18 mouse cellular contexts compared by ENCODE assay signal in the genomic region with DNA sequence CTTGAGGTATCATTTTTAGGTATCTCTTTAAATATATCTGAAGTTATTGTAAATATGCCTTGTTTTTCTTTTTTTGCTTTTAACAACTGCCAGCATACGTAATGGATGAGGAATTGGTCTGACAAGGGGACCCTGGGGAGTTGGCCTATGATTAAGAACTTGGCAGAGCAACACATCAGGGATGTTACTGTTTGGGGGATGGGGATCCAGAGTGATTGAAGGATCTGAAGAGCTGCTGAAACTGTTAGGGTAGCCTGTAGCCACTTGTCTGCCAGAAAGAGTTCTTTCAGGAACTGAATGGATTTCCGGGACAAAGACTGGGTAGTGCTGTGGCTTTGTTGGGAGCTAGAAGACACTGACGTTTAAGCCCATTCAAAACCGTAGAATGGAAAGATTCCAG. TPM values are rescaled to one million over a fixed set of nuclear protein-coding genes. Genes with fewer than 3 reads are reported as not detected.
DNase-seq lines count a peak whose midpoint lies in the region; ATAC-seq and TF ChIP-seq lines count a peak whose summit lies in the region.
"Had no signal": no experiment of that assay in that cellular context is flagged by ENCODE, and none has a peak within 500 bp of the region (broad histone marks: within the 10 kb centered on the region; RNA-seq: fewer than 3 reads in every experiment).

No protein-coding gene starts in this region.

- no peak overlapping the region for H3K9ac ChIP-seq in hindbrain, postnatal 0 days (replicated peaks; ENCODE audit: low read length)
- no peak overlapping the region for H3K9ac ChIP-seq in hindbrain, embryonic 11.5 days (ENCODE audit: low read depth, low read length)
- H3K9ac ChIP-seq in midbrain, embryonic 11.5 days (ENCODE audit: low read length) = no peak overlapping the region
- H3K9ac ChIP-seq in midbrain, embryonic 14.5 days (replicated peaks; ENCODE audit: low read length) = no peak overlapping the region
- H3K9ac ChIP-seq in liver, embryonic 11.5 days (ENCODE audit: low read depth, low read length) = no peak overlapping the region
- H3K9ac ChIP-seq: embryonic facial prominence, embryonic 15.5 days; forebrain, embryonic 15.5 days; hindbrain, embryonic 13.5 days; liver, embryonic 15.5 days; midbrain, embryonic 15.5 days; neural tube, embryonic 12.5 days had no signal

- H3K27ac ChIP-seq in hindbrain, postnatal 0 days = no peak overlapping the region
- no peak overlapping the region for H3K27ac ChIP-seq in hindbrain, embryonic 11.5 days (ENCODE audit: low read depth, low read length)
- H3K27ac ChIP-seq in midbrain, embryonic 11.5 days (ENCODE audit: low read depth, low read length) = no peak overlapping the region
- H3K27ac ChIP-seq in midbrain, embryonic 14.5 days (replicated peaks; ENCODE audit: low read depth, low read length) = no peak overlapping the region
- H3K27ac ChIP-seq in liver, embryonic 11.5 days (ENCODE audit: low read depth, low read length) = no peak overlapping the region
- H3K27ac ChIP-seq: embryonic facial prominence, embryonic 15.5 days; forebrain, embryonic 15.5 days; hindbrain, embryonic 13.5 days; liver, embryonic 15.5 days; macrophage; midbrain, embryonic 15.5 days; neural tube, embryonic 12.5 days had no signal

- no peaks in the 10 kb centered on the region for H3K4me1 ChIP-seq in hindbrain, postnatal 0 days (ENCODE audit: insufficient read depth, low read length)
- H3K4me1 ChIP-seq in hindbrain, embryonic 11.5 days (replicated peaks; ENCODE audit: control insufficient read depth, insufficient read depth, low read length) = no peaks in the 10 kb centered on the region; the same call in 1 of the 2 replicates
- H3K4me1 ChIP-seq in midbrain, embryonic 11.5 days (ENCODE audit: control insufficient read depth, insufficient read depth, low read length) = peaks cover 3% of the 10 kb centered on the region; the same call in 1 of the 2 replicates
- H3K4me1 ChIP-seq in midbrain, embryonic 14.5 days (ENCODE audit: control insufficient read depth, insufficient read depth, low read length) = no peaks in the 10 kb centered on the region
- no peaks in the 10 kb centered on the region; the same call in 1 of the 2 replicates for H3K4me1 ChIP-seq in liver, embryonic 11.5 days (replicated peaks; ENCODE audit: control insufficient read depth, insufficient read depth, low read length)
- H3K4me1 ChIP-seq: forebrain, embryonic 15.5 days; liver, embryonic 15.5 days; midbrain, embryonic 15.5 days; neural tube, embryonic 12.5 days had no signal

- H3K4me2 ChIP-seq in hindbrain, postnatal 0 days (ENCODE audit: low read depth, low read length) = no peak overlapping the region
- no peak overlapping the region for H3K4me2 ChIP-seq in hindbrain, embryonic 11.5 days (replicated peaks; ENCODE audit: low read depth, low read length)
- no peak overlapping the region for H3K4me2 ChIP-seq in midbrain, embryonic 11.5 days
- no peak overlapping the region for H3K4me2 ChIP-seq in midbrain, embryonic 14.5 days (ENCODE audit: low read length)
- no peak overlapping the region for H3K4me2 ChIP-seq in liver, embryonic 11.5 days
- H3K4me2 ChIP-seq: embryonic facial prominence, embryonic 15.5 days; forebrain, embryonic 15.5 days; hindbrain, embryonic 13.5 days; liver, embryonic 15.5 days; midbrain, embryonic 15.5 days; neural tube, embryonic 12.5 days had no signal

- no peak overlapping the region for H3K4me3 ChIP-seq in hindbrain, postnatal 0 days (ENCODE audit: low read length)
- H3K4me3 ChIP-seq in hindbrain, embryonic 11.5 days (ENCODE audit: low read depth, low read length) = no peak overlapping the region
- no peak overlapping the region for H3K4me3 ChIP-seq in midbrain, embryonic 11.5 days (ENCODE audit: low read depth, low read length)
- no peak overlapping the region for H3K4me3 ChIP-seq in midbrain, embryonic 14.5 days (replicated peaks; ENCODE audit: low read depth, low read length)
- no peak overlapping the region for H3K4me3 ChIP-seq in liver, embryonic 11.5 days (ENCODE audit: low read depth, low read length)
- H3K4me3 ChIP-seq: embryonic facial prominence, embryonic 15.5 days; forebrain, embryonic 15.5 days; hindbrain, embryonic 13.5 days; liver, embryonic 15.5 days; midbrain, embryonic 15.5 days; neural tube, embryonic 12.5 days had no signal

- no peak for TF ChIP-seq CTCF in hindbrain, postnatal 0 days (IDR thresholded peaks at IDR 0.05; ENCODE audit: low read depth)

- peak; percentile 22 for DNase-seq in hindbrain, postnatal 0 days (ENCODE audit: low spot score)
- no peak for DNase-seq in hindbrain, embryonic 11.5 days (ENCODE audit: low spot score)
- DNase-seq in midbrain, embryonic 11.5 days (ENCODE audit: low spot score, missing footprints) = peak; percentile 67
- DNase-seq in midbrain, embryonic 14.5 days = no peak
- peak; percentile 45 for DNase-seq in gastrocnemius, postnatal 25 days
- no peak for DNase-seq in cerebellum, adult 9-11 months
- DNase-seq in liver, embryonic 11.5 days (ENCODE audit: low spot score) = no peak
- DNase-seq: cerebellum, adult 11-12 months; thymus, postnatal 14 days had no signal

- no peaks in the 10 kb centered on the region for H3K27me3 ChIP-seq in hindbrain, postnatal 0 days (ENCODE audit: insufficient read depth, low read length)
- no peaks in the 10 kb centered on the region for H3K27me3 ChIP-seq in hindbrain, embryonic 11.5 days (ENCODE audit: control insufficient read depth, insufficient read depth, low read length)
- no peaks in the 10 kb centered on the region for H3K27me3 ChIP-seq in midbrain, embryonic 11.5 days (ENCODE audit: control insufficient read depth, insufficient read depth, low read length)
- no peaks in the 10 kb centered on the region for H3K27me3 ChIP-seq in midbrain, embryonic 14.5 days (ENCODE audit: control insufficient read depth, insufficient read depth, low read length)
- no peaks in the 10 kb centered on the region for H3K27me3 ChIP-seq in liver, embryonic 11.5 days (replicated peaks; ENCODE audit: control insufficient read depth, insufficient read depth, low read length)
- H3K27me3 ChIP-seq: embryonic facial prominence, embryonic 15.5 days; forebrain, embryonic 15.5 days; hindbrain, embryonic 13.5 days; liver, embryonic 15.5 days; midbrain, embryonic 15.5 days; neural tube, embryonic 12.5 days had no signal

- H3K36me3 ChIP-seq in hindbrain, postnatal 0 days (ENCODE audit: insufficient read depth, low read length) = no peaks in the 10 kb centered on the region
- H3K36me3 ChIP-seq in hindbrain, embryonic 11.5 days (ENCODE audit: control insufficient read depth, insufficient read depth, low read length) = no peaks in the 10 kb centered on the region
- no peaks in the 10 kb centered on the region for H3K36me3 ChIP-seq in midbrain, embryonic 11.5 days (ENCODE audit: control insufficient read depth, insufficient read depth, low read length)
- no peaks in the 10 kb centered on the region for H3K36me3 ChIP-seq in midbrain, embryonic 14.5 days (ENCODE audit: control insufficient read depth, insufficient read depth, low read length)
- no peaks in the 10 kb centered on the region for H3K36me3 ChIP-seq in liver, embryonic 11.5 days (ENCODE audit: control insufficient read depth, insufficient read depth, low read length)
- H3K36me3 ChIP-seq: embryonic facial prominence, embryonic 15.5 days; forebrain, embryonic 15.5 days; hindbrain, embryonic 13.5 days; liver, embryonic 15.5 days; midbrain, embryonic 15.5 days; neural tube, embryonic 12.5 days had no signal

- 0 out of 2 replicates have a peak, but pooled peaks have one; percentile 32 for ATAC-seq in hindbrain, postnatal 0 days
- ATAC-seq in hindbrain, embryonic 11.5 days (ENCODE audit: low FRiP score) = no peak
- ATAC-seq in midbrain, embryonic 11.5 days (ENCODE audit: low FRiP score) = no peak
- ATAC-seq in midbrain, embryonic 14.5 days (ENCODE audit: low FRiP score, low TSS enrichment) = no peak
- no peak for ATAC-seq in liver, embryonic 11.5 days (replicated peaks; ENCODE audit: low FRiP score)
- ATAC-seq: forebrain, embryonic 15.5 days; intestine, postnatal 0 days; midbrain, embryonic 15.5 days had no signal

- WGBS in hindbrain, postnatal 0 days = 42% methylated on average over 4 of the region's 4 CpGs
- 57% methylated on average over 4 of the region's 4 CpGs for WGBS in hindbrain, embryonic 11.5 days
- 48% methylated on average over 4 of the region's 4 CpGs for WGBS in midbrain, embryonic 11.5 days
- 49% methylated on average over 4 of the region's 4 CpGs for WGBS in midbrain, embryonic 14.5 days
- WGBS in liver, embryonic 11.5 days = 84% methylated on average over 4 of the region's 4 CpGs

- no peaks in the 10 kb centered on the region for H3K9me3 ChIP-seq in hindbrain, postnatal 0 days (ENCODE audit: low read length)
- no peaks in the 10 kb centered on the region for H3K9me3 ChIP-seq in hindbrain, embryonic 11.5 days (ENCODE audit: control insufficient read depth, low read length)
- H3K9me3 ChIP-seq in midbrain, embryonic 11.5 days (ENCODE audit: control insufficient read depth, low read length) = no peaks in the 10 kb centered on the region
- H3K9me3 ChIP-seq in midbrain, embryonic 14.5 days (ENCODE audit: control insufficient read depth, low read length) = no peaks in the 10 kb centered on the region
- H3K9me3 ChIP-seq in liver, embryonic 11.5 days (ENCODE audit: control insufficient read depth, low read length) = no peaks in the 10 kb centered on the region
- H3K9me3 ChIP-seq: embryonic facial prominence, embryonic 15.5 days; forebrain, embryonic 15.5 days; hindbrain, embryonic 13.5 days; liver, embryonic 15.5 days; midbrain, embryonic 15.5 days; neural tube, embryonic 12.5 days had no signal

RNA-seq across cellular contexts. Expression of a gene that starts 23.5 kb away (rescaled TPM):
- 2.6 and 3.7 TPM in 2 replicates for total RNA-seq in hindbrain, postnatal 0 days (2014; rRNA removed)
- polyA plus RNA-seq in hindbrain, postnatal 0 days (2015; fragmentation: Nextera tagmentation; extraction: Ambion mirVana) = 1.3 and 1.6 TPM in 2 replicates
- polyA plus RNA-seq in hindbrain, embryonic 11.5 days (2014; fragmentation: Nextera tagmentation; extraction: Ambion mirVana) = 2.3 and 3.4 TPM in 2 replicates
- 2.8 and 3.1 TPM in 2 replicates for polyA plus RNA-seq in midbrain, embryonic 11.5 days (2014; fragmentation: Nextera tagmentation; extraction: Ambion mirVana)
- 1.8 and 3.4 TPM in 2 replicates for polyA plus RNA-seq in midbrain, embryonic 14.5 days (2014; fragmentation: Nextera tagmentation; extraction: Ambion mirVana)
- 1 to 10 TPM; 2.2 to 2.3 TPM for total RNA-seq in gastrocnemius, postnatal 25 days (2021)
- 2.1 and 2.4 TPM in 2 replicates for polyA plus RNA-seq in liver, embryonic 11.5 days (2014; fragmentation: Nextera tagmentation; extraction: Ambion mirVana)
- total RNA-seq: common myeloid progenitor, adult 5-6 weeks had no signal

Comparison
In these comparisons a context has a peak if more than half of its experiments do, and no peak if none do; other contexts are left out.
1. DNase-seq: peak in hindbrain, postnatal 0 days (single experiment), midbrain, embryonic 11.5 days (single experiment) and gastrocnemius, postnatal 25 days (single experiment); none in hindbrain, embryonic 11.5 days (single experiment), midbrain, embryonic 14.5 days (single experiment), cerebellum, adult 9-11 months (single experiment) and liver, embryonic 11.5 days (single experiment).